Mouse (Mus musculus) retina, postnatal 7 days (tissue): ENCODE data around the gene Tomm20.
"Not testable (repeated sequence)": the region's sequence is repeated elsewhere in the genome, so short reads cannot be mapped to it uniquely, and the experiment has no call there.

Experiments
- DNase-seq: peaks from one replicate; pipeline ENCODE4 v3.0.0-alpha.2; 2012; ENCODE audit warnings: low read depth, low spot score

The Tomm20 gene

DNA sequence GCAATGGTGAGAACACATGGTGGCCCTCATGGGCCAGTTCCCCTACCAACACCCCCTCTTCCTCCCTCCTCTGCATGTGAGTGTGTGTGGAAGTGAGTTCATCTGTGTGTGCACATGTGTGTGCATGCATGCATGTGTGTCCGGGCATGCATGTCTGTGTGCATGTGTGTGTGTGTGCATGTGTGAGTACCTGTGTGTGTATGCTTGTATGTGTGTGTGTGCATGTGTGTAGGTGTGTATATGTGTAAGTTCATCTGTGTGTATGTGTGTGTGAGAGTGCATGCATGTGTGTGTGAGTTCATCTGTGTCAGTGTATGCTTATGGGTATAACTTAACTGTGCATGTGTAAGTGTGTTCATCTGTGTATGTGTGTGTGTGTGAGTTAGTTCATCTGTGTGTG, 27.3 kb downstream of the Tomm20 start:
- DNase-seq = no peak

DNA sequence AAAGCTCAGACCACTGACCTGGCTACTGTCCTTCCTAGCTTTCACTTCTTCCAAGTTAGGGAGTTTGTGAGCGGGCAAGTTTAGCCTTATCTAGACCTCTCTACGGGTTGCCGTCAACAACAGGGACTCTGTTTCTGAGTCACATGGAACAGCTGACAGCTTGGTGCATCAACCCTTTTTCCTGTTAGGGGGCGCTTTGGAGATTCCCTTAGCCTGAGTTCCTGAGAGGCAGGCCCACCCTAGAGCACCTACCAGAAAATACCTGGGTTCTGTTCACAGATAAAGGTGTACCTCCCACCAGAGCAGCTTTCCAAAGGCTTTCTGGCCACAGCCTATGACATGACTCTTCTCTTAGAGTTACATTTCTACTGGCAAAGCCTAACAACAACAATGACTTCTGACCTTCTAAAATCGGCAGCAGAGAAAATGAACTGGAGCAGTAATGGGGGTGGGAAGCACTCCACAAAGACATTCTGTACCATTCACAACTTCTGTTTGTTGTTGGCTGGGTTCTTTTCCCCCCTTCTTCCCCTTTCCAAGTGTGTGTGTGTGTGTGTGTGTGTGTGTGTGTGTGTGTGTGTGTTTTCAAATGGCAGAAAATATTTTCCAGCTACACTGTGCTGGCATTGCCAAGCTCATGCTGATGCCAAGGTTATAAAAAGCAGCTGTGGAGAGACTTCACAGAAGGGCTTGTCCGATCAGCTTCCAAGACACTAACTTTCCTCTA, 28.3 kb downstream of the Tomm20 start:
- no peak for DNase-seq

DNA sequence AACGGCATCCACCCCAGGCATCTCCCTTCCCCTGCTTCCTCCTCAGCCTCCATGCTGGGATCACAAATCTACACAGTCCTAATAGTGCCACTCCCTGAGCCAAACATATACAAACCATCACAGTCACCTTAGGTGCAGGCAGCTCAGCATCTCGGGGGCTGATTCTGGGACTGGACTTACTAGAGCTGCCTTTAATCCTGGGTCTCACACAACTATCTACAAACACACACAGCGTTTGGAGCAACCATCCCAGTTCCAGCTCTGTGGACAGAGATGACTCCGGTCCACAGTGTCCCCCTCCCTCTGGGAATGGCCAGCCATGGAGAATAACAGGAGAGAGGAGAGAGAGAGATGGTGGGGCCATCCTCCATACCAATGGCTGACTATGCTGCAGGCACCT, 29.0 kb downstream of the Tomm20 start:
- no peak for DNase-seq

DNA sequence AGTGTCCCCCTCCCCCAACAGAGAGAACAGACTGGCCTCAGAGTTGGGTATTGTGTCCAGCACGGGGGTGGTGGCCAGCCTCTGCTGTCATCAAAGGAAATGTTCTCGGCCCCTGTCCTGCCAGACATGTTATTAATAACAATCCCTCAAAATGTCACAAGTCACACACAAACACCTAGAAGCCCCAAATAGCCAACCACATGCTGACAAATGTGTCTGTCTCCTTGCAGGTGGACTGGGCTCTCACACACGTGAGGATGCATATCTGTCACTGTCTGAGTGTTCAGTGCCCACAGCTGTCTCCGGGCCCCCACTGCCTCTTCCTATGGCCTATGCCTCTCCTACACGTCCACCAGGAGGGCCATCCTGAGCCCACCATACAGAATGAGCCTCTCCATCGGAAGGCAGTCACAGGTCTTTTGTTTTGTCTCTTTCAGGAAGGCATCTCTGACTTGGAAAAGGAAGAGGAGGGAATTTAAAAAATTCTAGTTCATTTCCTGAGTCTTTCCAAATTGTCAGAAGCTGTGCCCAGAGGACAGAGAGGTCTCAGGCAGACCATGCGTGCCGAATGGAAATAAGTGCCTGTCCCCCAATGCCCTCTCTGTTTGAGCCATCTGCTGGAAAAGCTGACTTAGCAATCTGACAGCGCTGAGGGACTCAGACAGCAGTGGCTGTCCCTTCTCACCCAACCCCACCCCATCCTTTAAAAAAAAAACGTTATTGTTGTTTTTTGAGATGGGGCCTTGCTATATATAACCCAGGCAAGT, 30.9 kb downstream of the Tomm20 start:
- no peak for DNase-seq

DNA sequence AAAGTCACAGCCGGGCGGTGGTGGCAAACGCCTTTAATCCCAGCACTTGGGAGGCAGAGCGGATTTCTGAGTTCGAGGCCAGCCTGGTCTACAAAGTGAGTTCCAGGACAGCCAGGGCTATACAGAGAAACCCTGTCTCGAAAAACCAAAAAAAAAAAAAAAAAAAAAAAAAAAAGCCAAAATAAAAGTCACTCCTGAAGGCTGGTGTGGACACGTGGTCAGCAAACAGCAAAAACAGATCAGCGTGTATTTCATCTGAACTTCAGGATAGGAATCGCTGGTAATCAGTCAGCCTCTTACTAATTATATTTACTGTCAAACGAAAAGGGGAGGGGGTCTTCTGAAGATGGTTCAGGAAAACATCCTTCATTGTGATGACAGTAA, 31.5 kb downstream of the Tomm20 start:
- not testable (repeated sequence) for DNase-seq

DNA sequence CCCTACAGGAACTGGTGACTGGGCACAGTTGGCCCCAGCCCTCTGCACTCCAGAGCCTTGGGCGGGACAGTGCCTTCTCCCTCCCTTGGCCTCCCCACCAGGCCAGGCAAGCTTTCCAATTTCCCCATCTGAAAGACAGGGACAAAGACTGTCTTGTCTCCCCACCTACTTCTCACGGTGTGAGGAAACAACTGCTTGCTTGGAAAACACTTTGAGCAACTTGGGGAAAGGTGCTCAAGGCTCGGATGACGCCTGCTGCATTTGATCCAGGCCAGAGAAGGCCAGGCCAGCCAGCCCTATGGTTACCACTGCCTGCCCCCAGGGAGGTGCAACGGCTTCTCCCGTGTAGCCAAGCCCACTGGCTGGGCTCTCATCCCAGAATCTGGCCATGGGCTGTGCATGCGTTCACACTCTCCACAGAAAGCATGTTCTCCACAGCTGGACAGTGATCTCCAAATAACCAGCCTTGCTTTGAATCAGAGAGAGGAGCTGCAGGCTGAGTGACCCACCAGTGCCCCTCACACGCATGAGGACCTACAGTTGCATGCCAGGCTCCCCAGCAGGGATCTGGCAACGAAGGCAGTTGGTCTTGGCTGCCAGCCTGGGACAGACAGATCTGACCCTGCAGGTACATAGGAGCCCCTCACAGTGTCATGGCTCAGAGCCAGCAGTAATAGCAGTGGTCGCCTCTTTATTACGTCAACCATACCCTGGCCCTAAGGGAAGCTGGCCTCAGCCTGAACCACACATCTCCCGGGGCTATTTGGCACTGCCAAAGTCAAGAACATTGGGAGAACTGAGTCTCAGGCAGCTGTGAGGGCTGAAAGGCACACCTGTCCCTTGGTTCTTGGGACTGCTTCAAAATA, 32.2 kb downstream of the Tomm20 start:
- no peak for DNase-seq

DNA sequence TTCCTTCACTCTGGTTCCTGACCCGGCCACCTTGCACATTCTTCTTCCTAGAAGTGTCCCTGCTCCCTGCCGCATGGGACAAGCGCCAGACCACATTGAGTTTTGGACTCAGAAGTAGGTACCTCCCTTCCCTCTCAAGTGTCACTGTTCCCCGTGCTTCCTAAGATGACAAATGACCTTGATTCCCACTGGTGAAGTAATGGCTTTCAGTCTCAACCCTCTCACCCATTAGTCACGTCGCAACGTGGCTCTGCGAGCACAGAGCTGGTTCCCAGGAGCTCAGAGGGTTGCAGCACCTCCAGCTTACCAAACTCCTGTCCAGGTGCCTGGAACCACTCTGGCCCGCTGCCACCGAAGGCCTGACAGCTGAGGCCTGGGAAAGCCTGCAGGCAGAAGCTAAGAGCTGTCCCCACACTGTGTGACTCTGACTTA, 36.3 kb downstream of the Tomm20 start:
- no peak for DNase-seq

DNA sequence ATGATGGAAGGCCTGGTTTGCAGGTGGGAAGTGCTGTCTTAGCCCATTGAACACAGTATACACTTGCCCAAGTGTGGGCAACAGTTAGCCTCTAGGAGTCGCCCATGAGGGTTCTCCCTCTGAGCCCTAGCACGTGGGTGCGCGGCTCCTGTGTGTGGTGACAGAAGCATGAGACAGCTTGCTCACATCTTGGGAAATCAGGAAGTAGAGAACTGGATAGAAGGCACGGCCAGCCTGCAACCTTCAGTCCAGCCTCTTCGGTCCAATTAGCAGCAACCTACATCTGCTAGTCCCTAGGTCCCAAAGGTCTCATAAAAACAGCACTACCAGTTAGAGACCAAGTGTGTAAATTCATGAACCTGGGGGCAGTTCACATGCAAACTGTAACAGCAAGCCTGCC, 36.8 kb downstream of the Tomm20 start:
- DNase-seq = no peak

DNA sequence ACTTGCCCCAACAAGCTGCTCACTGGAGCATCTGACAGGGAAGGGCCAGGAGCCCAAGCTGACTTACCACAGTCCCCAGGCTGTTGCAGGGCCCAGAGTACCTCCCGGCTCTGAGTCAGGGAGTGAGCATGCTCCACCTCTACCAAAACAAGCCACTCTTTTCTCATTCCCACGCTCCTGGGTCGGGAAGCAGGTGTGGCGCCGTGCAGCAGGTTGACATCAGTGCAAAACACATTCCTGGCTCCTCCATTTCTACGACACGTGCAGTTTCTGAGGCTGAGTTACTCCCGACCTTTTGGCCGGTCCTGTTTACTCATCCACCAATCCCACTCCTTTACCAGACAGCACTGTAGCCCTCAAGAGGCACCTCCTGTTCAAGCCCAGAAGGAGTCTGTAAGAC, 37.7 kb downstream of the Tomm20 start:
- DNase-seq = no peak

DNA sequence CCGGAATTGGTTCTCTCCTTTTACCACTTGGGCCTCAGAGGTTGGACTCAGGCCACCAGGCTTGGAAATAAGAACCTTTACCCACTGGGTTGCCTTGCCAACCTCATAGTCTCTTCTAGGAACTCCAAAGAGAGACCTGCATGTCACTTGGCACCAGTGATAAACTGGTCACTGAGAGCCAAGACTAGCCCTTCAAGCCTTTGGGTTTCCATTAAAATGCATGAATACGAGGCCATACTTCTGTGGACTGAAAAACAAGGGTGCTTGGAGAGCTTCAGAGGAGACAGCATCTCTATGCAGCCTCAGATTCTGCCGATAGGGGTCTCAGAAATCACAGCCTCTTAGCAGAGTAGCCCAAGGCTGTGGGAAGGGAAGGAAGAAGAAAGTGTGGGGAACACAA, 38.3 kb downstream of the Tomm20 start:
- no peak for DNase-seq

DNA sequence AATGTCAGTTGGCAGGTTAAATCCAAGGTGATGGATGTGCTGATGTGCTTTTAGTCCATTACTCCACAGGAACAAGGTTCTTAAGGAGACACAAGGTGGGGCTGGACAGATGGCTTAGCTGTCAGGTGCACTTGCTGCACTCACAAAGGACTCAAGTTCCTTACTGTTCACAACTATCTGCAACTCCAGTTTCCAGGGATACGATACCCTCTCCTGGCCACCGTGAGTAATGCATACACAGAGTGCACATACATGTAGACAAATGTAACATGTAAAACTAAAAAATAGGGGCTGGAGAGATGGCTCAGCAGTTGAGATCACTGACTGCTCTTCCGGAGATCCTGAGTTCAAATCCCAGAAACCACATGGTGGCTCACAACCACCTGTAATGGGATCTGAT, 40.3 kb downstream of the Tomm20 start:
- DNase-seq = no peak

DNA sequence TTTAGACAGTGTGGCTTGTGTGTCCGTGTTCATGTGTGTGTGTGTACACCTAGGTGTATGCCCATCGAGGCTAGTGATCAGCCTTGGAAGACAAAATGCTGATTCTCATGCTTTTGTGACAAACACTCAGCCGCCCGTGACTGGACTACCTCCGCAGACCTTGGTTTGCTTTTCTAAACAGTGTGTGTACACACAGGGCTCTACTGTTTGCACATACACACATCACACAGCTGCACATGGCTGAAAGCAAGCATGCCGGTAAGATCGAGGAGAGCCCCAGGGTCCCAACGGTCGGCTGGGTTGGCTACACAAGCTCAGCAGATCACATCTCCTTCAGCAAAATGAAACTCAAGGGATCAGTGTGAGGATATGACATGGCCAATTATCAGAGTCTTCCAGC, 41.7 kb downstream of the Tomm20 start:
- no peak for DNase-seq

DNA sequence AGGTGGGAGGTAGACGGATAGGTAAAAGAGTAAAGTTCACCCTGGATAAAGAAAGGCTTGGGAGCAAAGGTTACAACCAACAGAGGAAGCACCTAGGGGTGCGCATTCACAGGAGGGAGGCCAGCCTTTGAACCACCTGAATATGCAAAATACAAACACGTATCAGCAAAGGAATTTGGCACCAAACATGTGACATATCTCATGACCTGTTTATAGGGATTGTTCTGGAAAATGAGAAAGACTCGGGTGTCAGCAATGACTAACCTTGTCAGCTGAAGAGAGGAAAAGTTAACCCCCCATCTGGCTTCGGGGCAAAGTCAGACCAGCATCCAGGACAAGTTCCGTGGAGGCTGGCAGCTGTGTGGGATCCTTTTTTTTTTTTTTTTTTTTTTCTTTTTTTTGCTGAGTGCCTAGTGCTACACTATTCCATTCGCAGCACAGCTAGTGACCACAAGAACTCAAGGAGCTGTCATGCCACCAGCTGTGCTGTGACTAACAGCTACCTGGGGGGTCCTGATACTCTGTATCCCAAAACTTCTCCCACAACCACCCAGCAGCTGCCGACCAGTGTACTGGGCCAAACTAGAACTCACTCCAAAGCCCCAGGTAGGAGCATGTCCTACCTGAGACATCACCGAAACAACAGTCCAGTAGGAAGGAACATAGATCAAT, 42.3 kb downstream of the Tomm20 start:
- no peak for DNase-seq

DNA sequence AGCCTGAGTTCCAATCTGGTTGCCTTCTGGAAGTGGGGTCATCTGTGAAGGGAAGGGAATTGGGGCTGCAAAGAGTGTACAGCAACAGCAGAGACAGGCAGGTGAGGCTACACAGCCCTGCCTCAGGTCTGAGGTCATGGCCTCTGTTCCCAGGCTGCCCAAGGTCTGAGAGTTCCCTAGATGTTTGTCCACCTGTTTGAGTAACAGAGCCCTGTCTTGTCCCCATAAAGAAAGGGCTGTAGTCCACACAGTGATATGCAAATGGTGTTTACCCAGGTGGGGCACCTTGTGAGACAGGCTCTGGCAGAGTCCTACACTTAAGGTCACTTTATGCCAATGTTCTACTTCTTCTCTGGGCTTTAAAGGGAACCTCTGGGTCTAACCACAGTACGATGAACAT, 44.0 kb downstream of the Tomm20 start:
- DNase-seq = no peak

DNA sequence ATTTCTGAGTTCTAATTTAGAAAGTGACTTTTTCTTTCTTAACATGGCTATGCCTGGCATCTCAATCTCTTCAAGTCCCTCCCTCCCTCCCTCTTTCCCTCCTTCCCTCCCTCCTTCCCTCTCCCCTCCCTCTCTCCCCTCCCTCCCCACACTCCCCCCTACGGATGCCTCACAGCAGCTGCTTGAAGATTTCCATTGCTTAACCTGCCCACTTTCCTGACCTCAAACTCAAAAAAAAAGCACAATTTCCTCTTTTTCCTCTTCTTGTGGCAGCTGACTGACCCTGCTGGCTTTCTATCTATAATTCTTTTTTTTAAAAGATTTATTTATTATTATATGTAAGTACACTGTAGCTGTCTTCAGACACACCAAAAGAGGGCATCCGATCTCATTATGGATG, 44.6 kb downstream of the Tomm20 start:
- no peak for DNase-seq

DNA sequence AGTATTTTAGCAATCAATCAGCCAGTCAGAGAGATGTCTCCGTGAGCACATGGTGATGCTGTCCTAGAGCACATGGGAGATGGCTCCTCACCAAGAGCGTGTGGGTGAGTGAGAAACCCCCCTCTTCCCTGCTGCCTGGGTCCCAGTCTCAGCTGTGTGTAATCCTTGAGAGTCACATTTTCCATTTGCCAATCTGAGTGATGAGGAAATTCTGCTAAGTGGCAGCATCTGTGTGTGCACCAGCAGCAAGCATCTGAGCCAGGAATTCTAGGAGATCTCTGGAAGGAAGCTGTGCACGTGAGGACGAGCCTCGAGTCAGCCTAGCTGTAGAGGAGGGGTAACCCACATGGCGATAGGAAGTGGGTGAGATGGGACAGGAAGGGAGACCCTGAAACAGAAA, 50.5 kb downstream of the Tomm20 start:
- DNase-seq = no peak

DNA sequence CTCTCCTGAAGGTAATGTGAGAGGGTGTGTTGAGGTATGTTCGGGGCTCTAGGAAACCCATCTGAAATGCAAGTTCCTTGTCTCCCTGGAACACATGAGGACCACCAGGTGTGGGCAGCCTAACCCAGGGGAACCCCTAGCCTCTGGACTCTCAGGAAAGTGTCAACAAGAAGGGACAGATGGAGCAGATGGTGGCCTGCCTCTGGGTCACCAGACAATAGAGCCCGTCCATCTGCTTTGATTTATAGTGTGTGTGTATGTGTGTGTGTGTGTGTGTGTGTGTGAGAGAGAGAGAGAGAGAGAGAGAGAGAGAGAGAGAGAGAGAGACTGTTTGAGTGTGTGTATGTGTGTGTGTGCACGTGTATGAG, 58.0 kb downstream of the Tomm20 start:
- DNase-seq = no peak

DNA sequence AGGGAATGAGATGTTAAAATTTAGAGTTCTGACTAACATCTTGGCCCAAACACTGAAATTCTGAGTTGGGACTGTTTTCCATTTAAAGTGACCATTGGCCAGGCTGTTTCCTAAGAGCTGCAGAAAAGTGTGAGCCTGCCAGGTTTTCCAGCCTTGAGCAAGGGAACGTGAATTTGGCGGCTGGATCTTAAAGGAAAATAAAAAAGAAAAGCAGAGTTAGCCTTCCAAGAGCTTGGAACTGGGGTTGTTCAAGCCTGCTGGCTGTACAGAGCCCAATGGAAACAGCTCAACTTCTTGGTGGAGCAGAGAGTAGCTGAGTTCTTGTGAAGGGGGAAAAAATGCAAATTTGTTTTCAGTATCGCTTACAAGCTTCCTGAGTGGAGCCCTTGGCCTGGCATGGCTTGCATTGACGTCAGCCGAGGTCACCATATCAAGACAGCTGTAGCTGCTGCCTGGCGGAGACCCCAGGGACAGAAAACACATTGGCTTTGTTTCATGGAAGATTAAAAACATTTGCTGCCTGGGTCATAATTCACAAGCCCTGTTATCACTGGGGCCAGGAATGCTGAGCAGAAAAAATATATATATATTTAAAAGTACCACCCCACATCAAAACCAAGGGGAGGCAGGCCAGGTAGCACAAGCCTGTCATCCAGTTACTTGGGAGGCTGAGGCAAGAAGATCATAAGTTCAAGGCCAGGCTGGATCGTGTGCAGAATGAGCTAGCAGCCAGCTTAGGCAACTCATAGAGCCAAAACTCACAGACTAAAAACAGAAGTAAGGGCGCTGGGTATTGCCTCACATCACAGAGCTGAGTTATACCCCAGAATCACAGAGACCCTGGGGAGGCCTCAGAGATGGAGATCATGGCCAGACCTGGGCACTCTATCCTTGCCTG, 58.7 kb downstream of the Tomm20 start:
- DNase-seq = no peak

DNA sequence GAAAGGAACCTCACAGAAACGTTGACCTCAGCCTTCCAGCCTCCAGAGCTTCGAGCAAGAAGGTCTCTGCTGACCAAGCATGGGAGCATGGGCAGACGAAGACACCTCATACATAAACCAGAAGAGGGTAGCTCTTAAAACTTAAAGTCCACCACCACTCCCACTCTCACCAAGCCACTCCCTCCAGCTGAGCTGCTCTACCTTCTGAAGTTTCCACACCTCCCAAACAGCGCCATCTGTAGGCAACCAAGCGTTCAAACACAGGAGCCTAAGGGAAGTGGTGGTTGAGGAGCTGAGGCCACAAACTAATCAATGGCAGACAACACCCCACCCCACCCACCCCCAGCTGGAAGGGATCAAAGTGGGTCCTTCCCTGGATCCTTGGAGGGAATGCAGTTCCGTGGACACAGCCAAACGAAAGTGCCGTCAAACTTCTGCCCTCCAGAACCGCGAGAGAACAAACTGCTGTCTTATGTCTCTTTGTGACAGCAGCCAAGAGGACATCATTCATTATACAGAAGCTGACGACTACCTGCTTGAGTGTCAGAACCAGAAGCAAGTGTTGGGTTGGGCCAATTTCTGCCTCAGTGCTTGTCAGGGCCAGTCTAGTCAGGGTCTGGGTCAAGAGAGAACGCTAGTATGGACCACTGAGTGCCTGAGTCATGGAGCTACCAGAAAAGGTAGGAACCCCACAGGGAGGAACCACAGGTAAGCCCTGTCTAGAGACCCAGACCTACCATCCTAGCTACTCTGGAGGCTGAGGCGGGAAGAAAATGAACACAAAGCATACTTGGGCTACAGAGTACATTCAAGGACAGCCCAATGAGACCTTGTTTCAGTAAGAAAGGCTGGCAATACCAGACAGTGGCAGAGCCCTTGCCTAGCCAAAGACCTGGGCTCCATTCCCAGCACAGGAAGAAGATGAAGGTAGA, 59.8 kb downstream of the Tomm20 start:
- no peak for DNase-seq
